Mouse (Mus musculus) forebrain, embryonic 16.5 days (tissue): Measurements from ENCODE around the gene Msi2. TPM values are rescaled to one million over a fixed set of nuclear protein-coding genes. Genes with fewer than 3 reads are reported as not detected.

Experiments used
- ATAC-seq: fragments of 200-750 bp; cut with Nextera tagmentation; 2 replicates; pipeline ENCODE4 v1.8.0; 2017; ENCODE audit warnings: mild to moderate bottlenecking, moderate library complexity
- H3K27ac ChIP-seq: fragments of 300-500 bp; sonication (generic); 2 replicates; pipeline ENCODE4 v1.5.1; 2014; ENCODE audit warnings: low read length, control low read depth
- H3K27me3 ChIP-seq: fragments of 300-500 bp; sonication (generic); replicated peaks from 2 replicates; pipeline ENCODE4 v1.6.1; 2014; ENCODE audit warnings: low read length; ENCODE audit not compliant: control insufficient read depth, insufficient read depth
- H3K36me3 ChIP-seq: fragments of 300-500 bp; sonication (generic); 2 replicates; pipeline ENCODE4 v1.6.1; 2014; ENCODE audit not compliant: control insufficient read depth, insufficient read depth
- H3K4me1 ChIP-seq: fragments of 300-500 bp; sonication (generic); replicated peaks from 2 replicates; pipeline ENCODE4 v1.6.1; 2014; ENCODE audit warnings: low read length; ENCODE audit not compliant: control insufficient read depth, insufficient read depth
- H3K4me2 ChIP-seq: fragments of 300-500 bp; sonication (generic); 2 replicates; pipeline ENCODE4 v1.6.1; 2014; ENCODE audit warnings: mild to moderate bottlenecking, low read length, control low read depth
- H3K4me3 ChIP-seq: fragments of 300-500 bp; sonication (generic); replicated peaks from 2 replicates; pipeline ENCODE4 v1.5.1; 2014; ENCODE audit warnings: mild to moderate bottlenecking, low read length, control low read depth
- H3K9ac ChIP-seq: fragments of 300-500 bp; sonication (generic); replicated peaks from 2 replicates; pipeline ENCODE4 v1.6.1; 2014; ENCODE audit warnings: low read depth, low read length, control low read depth
- H3K9me3 ChIP-seq: fragments of 300-500 bp; sonication (generic); 2 replicates; pipeline ENCODE4 v1.6.1; 2016; ENCODE audit warnings: low read length; ENCODE audit not compliant: control insufficient read depth
- WGBS: fragments of 180-500 bp; shearing (Covaris S2); extraction: QIAGEN DNeasy Blood & Tissue Kit; methylation state at CpG from one replicate; pipeline ENCODE4 v1.1.7; 2014; 5-methylcytosine and 5-hydroxymethylcytosine counted together
- polyA plus RNA-seq: library from polyadenylated mRNA; unstranded; fragments of >200 nt; fragmentation: Nextera tagmentation; extraction: Ambion mirVana; gene quantifications from 2 replicates; pipeline ENCODE4 v1.2.1, GENCODE M21; 2015

The Msi2 gene
- polyA plus RNA-seq, 1 experiment from 2014 or later: 23.4 TPM

DNA sequence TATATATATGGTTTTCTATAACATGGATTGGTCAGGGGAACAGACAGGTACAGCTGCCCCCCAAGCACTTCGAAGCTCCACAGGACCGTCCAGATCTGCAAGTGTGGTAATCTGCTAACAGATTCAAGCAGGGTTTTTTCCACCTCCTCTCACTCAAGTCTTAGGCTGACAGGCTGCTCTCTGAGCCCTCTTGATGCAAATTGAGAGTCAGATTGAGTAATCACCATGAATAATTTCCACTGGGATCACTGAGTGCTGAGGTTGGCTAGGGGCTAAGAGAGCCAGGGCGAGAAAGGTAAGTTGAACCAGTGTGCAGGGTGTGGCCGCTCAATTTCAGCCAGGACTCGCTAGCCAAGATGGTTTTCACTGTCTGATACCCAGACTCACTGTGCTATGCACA is 238.8 kb downstream of the Msi2 start:
- peaks cover 46% of the 10 kb centered on the region for H3K4me1 ChIP-seq
- H3K9ac ChIP-seq: no peak overlapping the region
- H3K27ac ChIP-seq: no peak overlapping the region
- no peaks in the 10 kb centered on the region for H3K36me3 ChIP-seq
- no peak overlapping the region for H3K4me3 ChIP-seq
- WGBS: 62% methylated on average over 5 of the region's 5 CpGs
- no peaks in the 10 kb centered on the region for H3K27me3 ChIP-seq
- no peak overlapping the region for H3K4me2 ChIP-seq
- H3K9me3 ChIP-seq: no peaks in the 10 kb centered on the region
- no peak for ATAC-seq

DNA sequence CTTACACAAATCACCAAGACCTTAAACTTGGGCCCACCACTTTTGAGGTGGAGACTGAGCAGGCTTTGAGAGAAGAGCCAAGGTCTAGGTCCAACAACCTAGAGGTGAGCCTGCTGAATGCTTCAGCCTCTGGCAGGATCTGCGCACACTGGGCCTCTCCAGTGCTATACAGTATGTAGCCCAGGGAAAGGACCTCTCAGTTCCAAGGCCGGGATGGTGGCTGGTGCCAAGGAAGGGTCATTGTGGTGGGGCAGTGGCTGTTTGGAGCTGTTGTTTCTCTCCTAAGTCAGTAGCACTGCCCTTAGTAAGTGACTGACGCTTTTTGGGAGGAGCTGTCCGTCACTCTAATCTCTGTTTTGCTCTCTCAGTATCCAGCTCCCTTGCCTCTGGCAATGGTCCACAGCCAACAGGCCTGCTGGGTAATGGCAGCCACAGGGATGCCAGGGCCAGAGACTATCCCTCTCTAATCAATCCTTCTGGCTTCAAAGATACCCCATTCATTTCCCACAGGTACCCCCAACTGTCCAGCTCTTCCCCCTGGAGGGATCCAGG is 243.3 kb downstream of the Msi2 start:
- Histone ChIP-seq H3K27ac (no peak overlapping the region; the same call in 1 of the 2 replicates), H3K4me1 (peaks cover 39% of the 10 kb centered on the region), H3K27me3 (no peaks in the 10 kb centered on the region), H3K9me3 (no peaks in the 10 kb centered on the region), H3K4me3 (no peak overlapping the region), H3K9ac (no peak overlapping the region), H3K36me3 (no peaks in the 10 kb centered on the region), H3K4me2 (no peak overlapping the region)
- 37% methylated on average over 4 of the region's 4 CpGs for WGBS
- peak; percentile 25; the same call in 1 of the 2 replicates for ATAC-seq

DNA sequence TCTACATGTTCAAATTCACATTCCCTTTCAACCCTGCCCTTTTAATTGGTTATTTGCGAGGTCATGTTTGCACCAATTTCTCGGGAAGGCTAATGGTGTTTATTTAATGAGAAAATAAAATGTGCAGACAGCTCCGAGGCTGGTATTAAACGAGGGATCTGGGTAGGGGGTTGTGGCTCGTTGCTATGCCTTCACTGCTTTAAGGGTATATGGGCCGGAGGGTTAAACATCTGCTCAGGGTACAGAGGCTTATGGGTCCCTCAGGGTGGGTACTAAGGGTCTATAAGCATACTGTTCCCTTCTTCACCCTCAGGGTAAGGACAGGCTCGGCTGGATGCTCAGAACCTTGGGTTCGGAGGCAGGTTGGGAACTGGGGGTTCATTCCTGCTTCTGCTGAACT is 245.6 kb downstream of the Msi2 start:
- no peak for ATAC-seq
- no peak overlapping the region for H3K4me3 ChIP-seq
- no peaks in the 10 kb centered on the region for H3K27me3 ChIP-seq
- no peak overlapping the region for H3K4me2 ChIP-seq
- no peaks in the 10 kb centered on the region for H3K36me3 ChIP-seq
- H3K9ac ChIP-seq: no peak overlapping the region
- 31% methylated on average over 8 of the region's 8 CpGs for WGBS
- H3K4me1 ChIP-seq: peaks cover 39% of the 10 kb centered on the region
- H3K27ac ChIP-seq: no peak overlapping the region
- no peaks in the 10 kb centered on the region for H3K9me3 ChIP-seq

DNA sequence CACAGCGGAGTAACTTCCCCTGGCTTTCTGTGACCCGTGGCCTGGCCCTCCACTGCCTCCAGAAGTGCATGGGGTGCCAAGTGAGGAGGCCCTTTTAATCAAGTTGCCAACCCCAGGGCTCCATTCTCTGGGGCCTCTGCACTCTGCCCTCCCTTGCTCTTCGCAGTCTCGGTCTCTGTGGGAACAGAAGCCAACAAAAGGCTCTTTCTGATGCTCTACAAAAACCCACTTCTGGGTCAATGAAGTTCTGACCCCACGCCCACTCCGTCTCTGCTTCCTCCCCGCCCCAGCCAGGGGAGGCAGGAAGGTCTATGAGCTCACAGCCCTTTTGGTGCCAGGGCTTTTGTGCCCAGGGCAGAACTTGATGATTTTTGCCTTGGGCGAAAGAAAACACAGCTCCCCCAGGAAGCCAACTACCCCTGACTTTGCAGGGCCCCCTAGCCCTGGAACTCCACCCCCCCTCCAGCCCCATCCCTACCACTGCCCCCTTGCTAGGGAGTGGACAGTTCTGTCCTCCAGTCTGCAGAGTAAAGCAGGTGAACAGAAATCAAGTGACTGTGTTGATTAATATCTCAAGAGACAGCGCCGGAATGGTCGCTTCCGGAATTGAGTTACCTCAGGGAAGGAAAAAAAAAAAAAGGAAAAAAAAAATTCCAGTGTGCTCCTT is 246.2 kb downstream of the Msi2 start:
- WGBS: 9% methylated on average over 12 of the region's 12 CpGs
- Histone ChIP-seq H3K4me1 (peaks cover 39% of the 10 kb centered on the region), H3K4me2 (no peak overlapping the region), H3K27me3 (no peaks in the 10 kb centered on the region), H3K27ac (peak overlapping the region; percentile 28; the same call in 1 of the 2 replicates), H3K4me3 (no peak overlapping the region), H3K36me3 (no peaks in the 10 kb centered on the region), H3K9me3 (no peaks in the 10 kb centered on the region), H3K9ac (no peak overlapping the region)
- peak; percentile 67 for ATAC-seq

DNA sequence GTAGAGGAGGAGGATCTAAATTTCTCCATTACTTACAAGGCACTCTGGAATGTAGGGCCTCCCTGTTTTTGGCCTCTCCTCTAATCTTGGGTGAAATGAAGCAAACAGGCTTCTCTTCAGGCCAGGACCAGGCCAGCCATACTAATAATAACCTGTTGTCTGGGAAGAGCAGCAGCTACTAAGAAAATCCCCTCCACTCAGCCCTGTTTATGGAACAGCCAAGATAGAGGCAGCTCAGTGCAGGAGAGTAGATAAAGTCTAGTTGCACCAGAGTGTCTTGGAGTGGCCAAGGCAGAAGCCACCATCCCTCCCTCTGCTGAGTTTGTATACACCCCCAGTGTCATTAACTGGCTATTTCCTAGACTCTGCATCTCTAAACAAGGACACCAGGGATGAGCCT is 247.7 kb downstream of the Msi2 start:
- Histone ChIP-seq H3K9ac (no peak overlapping the region), H3K27me3 (no peaks in the 10 kb centered on the region), H3K4me1 (peaks cover 40% of the 10 kb centered on the region), H3K27ac (no peak overlapping the region), H3K4me3 (no peak overlapping the region), H3K4me2 (no peak overlapping the region), H3K36me3 (no peaks in the 10 kb centered on the region), H3K9me3 (no peaks in the 10 kb centered on the region)
- no peak for ATAC-seq

DNA sequence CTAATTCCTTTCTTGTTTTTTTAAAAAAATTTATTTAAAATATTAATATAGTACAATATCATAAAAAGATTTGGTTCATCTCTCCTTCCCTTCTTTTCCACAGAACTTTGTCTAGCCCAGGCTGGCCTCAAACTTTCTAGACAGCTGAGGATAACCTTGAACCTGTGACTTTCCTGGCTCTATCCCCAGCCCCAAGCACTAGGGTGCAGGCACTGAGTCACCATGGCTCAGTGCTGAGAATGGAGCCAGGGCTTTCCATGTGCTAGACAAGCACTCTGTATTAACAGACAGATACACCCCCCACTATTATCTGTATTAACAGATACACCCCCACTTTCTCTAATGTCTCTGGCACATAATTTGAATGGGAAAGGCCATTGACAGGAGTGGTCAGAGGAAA is 249.3 kb downstream of the Msi2 start:
- H3K4me3 ChIP-seq: no peak overlapping the region
- H3K9me3 ChIP-seq: no peaks in the 10 kb centered on the region
- H3K9ac ChIP-seq: no peak overlapping the region
- H3K4me2 ChIP-seq: no peak overlapping the region
- H3K27me3 ChIP-seq: no peaks in the 10 kb centered on the region
- H3K4me1 ChIP-seq: peaks cover 44% of the 10 kb centered on the region
- no peaks in the 10 kb centered on the region for H3K36me3 ChIP-seq
- H3K27ac ChIP-seq: no peak overlapping the region
- ATAC-seq: no peak

DNA sequence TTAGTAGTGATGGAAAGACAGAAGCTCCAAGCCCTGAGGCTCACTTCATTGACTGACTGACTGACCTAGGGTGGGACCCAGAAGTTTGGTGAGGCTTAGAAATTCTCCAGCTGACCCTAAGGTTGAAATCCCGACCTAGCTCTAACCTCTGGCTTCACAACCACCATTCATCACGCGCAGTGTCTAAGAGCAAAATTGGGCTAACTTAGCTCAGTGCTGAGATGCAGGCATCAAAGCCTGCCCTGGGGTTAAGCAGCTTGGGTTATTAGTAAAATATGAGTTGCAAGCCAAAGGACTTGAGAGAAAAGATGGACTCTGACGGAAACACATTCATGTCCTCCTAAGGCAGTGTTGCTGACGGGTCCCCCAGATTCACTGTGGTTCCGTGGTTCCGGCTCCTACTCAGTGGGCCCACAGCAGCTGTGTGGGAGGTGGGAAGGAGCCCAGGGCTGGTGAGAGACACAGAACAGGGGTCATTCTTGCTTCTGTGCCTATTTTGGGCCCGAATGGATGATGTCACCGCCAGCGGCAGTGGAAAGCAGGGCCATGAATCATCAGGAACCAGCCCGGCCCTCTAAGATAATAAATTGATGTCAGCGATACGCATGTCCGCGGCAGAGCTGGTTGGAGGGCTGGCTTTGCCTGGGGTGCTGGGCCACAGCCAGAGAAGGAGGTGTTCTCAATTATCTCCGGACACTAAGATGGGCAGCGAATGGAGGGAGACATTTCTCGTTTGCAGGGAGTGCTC is 250.6 kb downstream of the Msi2 start:
- H3K27me3 ChIP-seq: no peaks in the 10 kb centered on the region
- H3K27ac ChIP-seq: no peak overlapping the region
- 52% methylated on average over 18 of the region's 18 CpGs for WGBS
- ATAC-seq: no peak
- H3K9me3 ChIP-seq: no peaks in the 10 kb centered on the region
- no peak overlapping the region for H3K4me3 ChIP-seq
- no peak overlapping the region for H3K4me2 ChIP-seq
- H3K9ac ChIP-seq: no peak overlapping the region
- H3K36me3 ChIP-seq: no peaks in the 10 kb centered on the region
- peaks cover 46% of the 10 kb centered on the region for H3K4me1 ChIP-seq

DNA sequence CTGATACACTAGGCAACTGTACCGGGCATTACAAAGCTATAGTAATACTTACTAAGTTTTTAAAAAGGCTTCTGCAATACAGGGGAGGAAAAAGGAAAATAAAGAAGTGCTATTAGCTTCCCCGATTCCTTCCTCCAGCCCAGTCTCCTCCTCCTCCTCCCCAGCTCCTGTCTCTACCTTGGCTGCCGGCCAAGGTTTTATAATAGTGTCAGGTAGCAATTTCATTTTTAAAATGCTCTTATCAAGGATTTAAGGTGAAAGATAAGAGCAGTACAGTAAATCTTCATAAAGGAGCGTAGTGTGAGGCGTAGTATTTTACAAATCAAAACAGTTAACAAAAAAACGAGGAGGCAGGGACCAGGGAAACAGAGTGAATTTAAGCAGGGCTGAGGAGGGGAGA is 254.4 kb downstream of the Msi2 start:
- no peaks in the 10 kb centered on the region for H3K27me3 ChIP-seq
- 55% methylated on average over 6 of the region's 6 CpGs for WGBS
- H3K4me2 ChIP-seq: no peak overlapping the region
- peak overlapping the region; percentile 23; the same call in 1 of the 2 replicates for H3K27ac ChIP-seq
- H3K9me3 ChIP-seq: no peaks in the 10 kb centered on the region
- no peak overlapping the region for H3K9ac ChIP-seq
- peaks cover 55% of the 10 kb centered on the region for H3K4me1 ChIP-seq
- H3K4me3 ChIP-seq: no peak overlapping the region
- no peaks in the 10 kb centered on the region for H3K36me3 ChIP-seq
- 0 out of 2 replicates have a peak, but pooled peaks have one; percentile 31 for ATAC-seq

DNA sequence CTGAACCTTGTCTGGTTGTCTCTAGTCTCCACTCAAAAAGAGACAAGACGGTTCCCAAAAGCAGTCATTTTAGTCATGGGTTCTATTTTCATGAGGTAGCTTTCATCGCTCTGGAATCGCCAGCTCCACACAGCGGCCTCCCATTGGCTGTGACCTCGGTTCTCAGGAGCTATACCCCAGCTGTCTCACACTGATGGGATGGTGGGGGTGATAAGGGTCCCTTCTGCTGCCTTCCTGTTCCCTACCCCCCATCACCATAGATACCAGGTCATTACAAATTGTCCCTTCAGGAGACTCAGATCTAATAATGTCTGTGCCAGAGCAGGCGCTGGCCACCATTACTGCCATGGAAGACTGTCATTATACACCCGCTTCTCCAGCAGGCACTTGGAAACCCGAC is 255.5 kb downstream of the Msi2 start:
- H3K9me3 ChIP-seq: no peaks in the 10 kb centered on the region
- no peak overlapping the region for H3K9ac ChIP-seq
- no peaks in the 10 kb centered on the region for H3K27me3 ChIP-seq
- H3K4me2 ChIP-seq: no peak overlapping the region
- peaks cover 48% of the 10 kb centered on the region for H3K4me1 ChIP-seq
- H3K36me3 ChIP-seq: no peaks in the 10 kb centered on the region
- no peak overlapping the region for H3K27ac ChIP-seq
- WGBS: 53% methylated on average over 8 of the region's 8 CpGs
- H3K4me3 ChIP-seq: no peak overlapping the region
- ATAC-seq: no peak
